In the genomic region with DNA sequence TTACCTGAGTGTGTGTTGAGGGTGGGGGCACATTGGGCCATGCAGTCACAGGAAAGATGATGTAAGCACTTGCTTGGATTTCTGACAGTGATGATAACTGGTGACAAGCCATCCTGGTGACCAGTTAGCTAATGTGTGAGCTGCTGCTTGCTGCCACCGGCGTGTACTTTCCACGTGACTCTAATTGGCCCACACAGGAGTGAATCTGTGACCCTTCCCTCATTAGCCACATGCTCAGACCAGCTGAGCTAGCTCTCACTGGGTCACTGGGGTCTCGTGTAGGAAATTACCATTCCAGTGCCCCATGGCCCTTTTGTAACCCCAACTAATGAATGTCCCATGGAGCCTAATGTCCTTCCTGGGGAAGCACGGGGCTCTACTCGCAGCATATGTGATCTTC, we compare ENCODE assay signal across 21 mouse cellular contexts. TPM values are rescaled to one million over a fixed set of nuclear protein-coding genes. Genes with fewer than 3 reads are reported as not detected.
DNase-seq lines count a peak whose midpoint lies in the region; ATAC-seq and TF ChIP-seq lines count a peak whose summit lies in the region.
"Had no signal": no experiment of that assay in that cellular context is flagged by ENCODE, and none has a peak within 500 bp of the region (broad histone marks: within the 10 kb centered on the region; RNA-seq: fewer than 3 reads in every experiment).

No protein-coding gene starts in this region.

- no peak for TF ChIP-seq CTCF in left cerebral cortex, adult 2 months (IDR thresholded peaks at IDR 0.05)

- no peaks in the 10 kb centered on the region for H3K9me3 ChIP-seq in forebrain, embryonic 11.5 days (ENCODE audit: control insufficient read depth, low read length)
- no peaks in the 10 kb centered on the region for H3K9me3 ChIP-seq in forebrain, embryonic 16.5 days (ENCODE audit: control insufficient read depth, low read length)
- no peaks in the 10 kb centered on the region for H3K9me3 ChIP-seq in limb, embryonic 10.5 days (replicated peaks)
- H3K9me3 ChIP-seq in neural tube, embryonic 13.5 days: no peaks in the 10 kb centered on the region
- no peaks in the 10 kb centered on the region for H3K9me3 ChIP-seq in intestine, embryonic 15.5 days
- H3K9me3 ChIP-seq: forebrain, embryonic 13.5 days; heart, embryonic 13.5 days; liver, embryonic 15.5 days had no signal

- H3K4me2 ChIP-seq in forebrain, embryonic 11.5 days (ENCODE audit: low read depth, low read length, severe bottlenecking): no peak overlapping the region
- H3K4me2 ChIP-seq in forebrain, embryonic 16.5 days (ENCODE audit: low read length): no peak overlapping the region
- no peak overlapping the region for H3K4me2 ChIP-seq in neural tube, embryonic 13.5 days
- no peak overlapping the region for H3K4me2 ChIP-seq in intestine, embryonic 15.5 days (replicated peaks)
- H3K4me2 ChIP-seq: forebrain, embryonic 13.5 days; heart, embryonic 13.5 days had no signal

- 54% methylated on average over 6 of the region's 6 CpGs for WGBS in forebrain, embryonic 11.5 days
- WGBS in forebrain, embryonic 16.5 days: 51% methylated on average over 6 of the region's 6 CpGs
- WGBS in limb, embryonic 10.5 days: 25% methylated on average over 6 of the region's 6 CpGs
- WGBS in neural tube, embryonic 13.5 days: 32% methylated on average over 6 of the region's 6 CpGs
- WGBS in intestine, embryonic 15.5 days: 72% methylated on average over 6 of the region's 6 CpGs

- H3K27me3 ChIP-seq in forebrain, embryonic 11.5 days (ENCODE audit: control insufficient read depth, insufficient read depth, low read length): no peaks in the 10 kb centered on the region
- no peaks in the 10 kb centered on the region for H3K27me3 ChIP-seq in forebrain, embryonic 16.5 days (replicated peaks; ENCODE audit: control insufficient read depth, insufficient read depth, low read length)
- no peaks in the 10 kb centered on the region for H3K27me3 ChIP-seq in limb, embryonic 10.5 days (ENCODE audit: low read depth, poor library complexity, severe bottlenecking)
- no peaks in the 10 kb centered on the region for H3K27me3 ChIP-seq in neural tube, embryonic 13.5 days
- H3K27me3 ChIP-seq in intestine, embryonic 15.5 days (replicated peaks): no peaks in the 10 kb centered on the region
- H3K27me3 ChIP-seq: forebrain, embryonic 13.5 days had no signal

- no peak overlapping the region for H3K27ac ChIP-seq in forebrain, embryonic 11.5 days (ENCODE audit: low read depth, low read length)
- H3K27ac ChIP-seq in forebrain, embryonic 16.5 days (ENCODE audit: low read length): no peak overlapping the region
- peak overlapping the region; percentile 25 for H3K27ac ChIP-seq in limb, embryonic 10.5 days
- peak overlapping the region; percentile 46 for H3K27ac ChIP-seq in neural tube, embryonic 13.5 days (replicated peaks)
- no peak overlapping the region for H3K27ac ChIP-seq in intestine, embryonic 15.5 days
- H3K27ac ChIP-seq in left cerebral cortex, adult 2 months: no peak overlapping the region
- H3K27ac ChIP-seq: forebrain, embryonic 13.5 days; heart, embryonic 13.5 days; liver, embryonic 15.5 days had no signal

- H3K9ac ChIP-seq in forebrain, embryonic 11.5 days (ENCODE audit: low read length): no peak overlapping the region
- no peak overlapping the region for H3K9ac ChIP-seq in forebrain, embryonic 16.5 days (replicated peaks; ENCODE audit: low read depth, low read length)
- H3K9ac ChIP-seq in neural tube, embryonic 13.5 days: no peak overlapping the region
- no peak overlapping the region for H3K9ac ChIP-seq in intestine, embryonic 15.5 days
- H3K9ac ChIP-seq: forebrain, embryonic 13.5 days; heart, embryonic 13.5 days; liver, embryonic 15.5 days had no signal

- 0 out of 2 replicates have a peak, but pooled peaks have one; percentile 10 for ATAC-seq in forebrain, embryonic 11.5 days (replicated peaks; ENCODE audit: low FRiP score)
- no peak for ATAC-seq in forebrain, embryonic 16.5 days
- no peak for ATAC-seq in neural tube, embryonic 13.5 days (ENCODE audit: low read depth)
- no peak for ATAC-seq in intestine, embryonic 15.5 days

- peaks cover 5% of the 10 kb centered on the region; the same call in 1 of the 2 replicates for H3K4me1 ChIP-seq in forebrain, embryonic 11.5 days (replicated peaks; ENCODE audit: control insufficient read depth, insufficient read depth, low read length)
- no peaks in the 10 kb centered on the region; the same call in 1 of the 2 replicates for H3K4me1 ChIP-seq in forebrain, embryonic 16.5 days (replicated peaks; ENCODE audit: control insufficient read depth, insufficient read depth, low read length)
- H3K4me1 ChIP-seq in limb, embryonic 10.5 days: peaks cover 38% of the 10 kb centered on the region
- peaks cover 36% of the 10 kb centered on the region for H3K4me1 ChIP-seq in neural tube, embryonic 13.5 days (replicated peaks)
- 0 out of 2 replicates have a peak, but pooled peaks cover 3% of the 10 kb centered on the region for H3K4me1 ChIP-seq in intestine, embryonic 15.5 days (replicated peaks)

- H3K4me3 ChIP-seq in forebrain, embryonic 11.5 days (ENCODE audit: low read depth, low read length): no peak overlapping the region
- H3K4me3 ChIP-seq in forebrain, embryonic 16.5 days (replicated peaks; ENCODE audit: low read length): no peak overlapping the region
- H3K4me3 ChIP-seq in limb, embryonic 10.5 days: no peak overlapping the region
- no peak overlapping the region for H3K4me3 ChIP-seq in neural tube, embryonic 13.5 days
- no peak overlapping the region for H3K4me3 ChIP-seq in intestine, embryonic 15.5 days (replicated peaks)
- no peak overlapping the region for H3K4me3 ChIP-seq in left cerebral cortex, adult 2 months
- H3K4me3 ChIP-seq: forebrain, embryonic 13.5 days; heart, embryonic 13.5 days; liver, embryonic 15.5 days had no signal

- DNase-seq in forebrain, embryonic 11.5 days (ENCODE audit: low spot score): no peak
- peak; percentile 41 for DNase-seq in embryo, embryonic 10.5 days (ENCODE audit: low spot score)
- peak; percentile 42 for DNase-seq in limb, embryonic 10.5 days (ENCODE audit: low spot score)
- no peak for DNase-seq in left cerebral cortex, adult 2 months (ENCODE audit: extremely low spot score in 1 of 2, low spot score in 2 of 2)
- DNase-seq in natural killer cell, adult 2 months (ENCODE audit: low spot score in 2 of 2): no peak
- DNase-seq: cerebellum, postnatal 14 days; heart, adult 11 months; heart, postnatal 4 days; kidney, adult 11 months; kidney, postnatal 25 days; lung, postnatal 10 days; thymus, postnatal 4 days had no signal

- intact Hi-C loops in left cerebral cortex, adult 2 months (cut with DNase I): no loop called here

- no peaks in the 10 kb centered on the region; the same call in 1 of the 2 replicates for H3K36me3 ChIP-seq in forebrain, embryonic 11.5 days (ENCODE audit: control insufficient read depth, insufficient read depth, low read length)
- peaks cover 4% of the 10 kb centered on the region; the same call in 1 of the 2 replicates for H3K36me3 ChIP-seq in forebrain, embryonic 16.5 days (ENCODE audit: control insufficient read depth, insufficient read depth)
- H3K36me3 ChIP-seq in limb, embryonic 10.5 days: peaks cover 12% of the 10 kb centered on the region
- peaks cover 20% of the 10 kb centered on the region for H3K36me3 ChIP-seq in neural tube, embryonic 13.5 days
- no peaks in the 10 kb centered on the region for H3K36me3 ChIP-seq in intestine, embryonic 15.5 days

RNA-seq across cellular contexts. Expression of gene Lsm11, which starts 19.3 kb away (rescaled TPM):
- polyA plus RNA-seq in forebrain, embryonic 11.5 days (2014; fragmentation: Nextera tagmentation; extraction: Ambion mirVana): 8.9 and 11.0 TPM in 2 replicates
- 11.5 and 13.6 TPM in 2 replicates for polyA plus RNA-seq in forebrain, embryonic 16.5 days (2015; fragmentation: Nextera tagmentation; extraction: Ambion mirVana)
- polyA plus RNA-seq in limb, embryonic 10.5 days (2016; fragmentation: Nextera tagmentation; extraction: Ambion mirVana): 6.3 and 6.9 TPM in 2 replicates
- polyA plus RNA-seq in neural tube, embryonic 13.5 days (2015; fragmentation: Nextera tagmentation; extraction: Ambion mirVana): 15.1 and 16.9 TPM in 2 replicates
- polyA plus RNA-seq in intestine, embryonic 15.5 days (2015; fragmentation: Nextera tagmentation; extraction: Ambion mirVana): 5.6 and 6.7 TPM in 2 replicates
- total RNA-seq in left cerebral cortex, adult 2 months (2021): 10 to 100 TPM; 25.4 to 26.6 TPM

RNA-seq across cellular contexts. Expression of gene Thg1l, which starts 29.9 kb away (rescaled TPM):
- 14.1 and 16.0 TPM in 2 replicates for polyA plus RNA-seq in forebrain, embryonic 11.5 days (2014; fragmentation: Nextera tagmentation; extraction: Ambion mirVana)
- 10.0 and 10.2 TPM in 2 replicates for polyA plus RNA-seq in forebrain, embryonic 16.5 days (2015; fragmentation: Nextera tagmentation; extraction: Ambion mirVana)
- polyA plus RNA-seq in limb, embryonic 10.5 days (2016; fragmentation: Nextera tagmentation; extraction: Ambion mirVana): 15.0 and 15.6 TPM in 2 replicates
- polyA plus RNA-seq in neural tube, embryonic 13.5 days (2015; fragmentation: Nextera tagmentation; extraction: Ambion mirVana): 10.0 and 10.7 TPM in 2 replicates
- polyA plus RNA-seq in intestine, embryonic 15.5 days (2015; fragmentation: Nextera tagmentation; extraction: Ambion mirVana): 13.3 and 13.4 TPM in 2 replicates
- 10 to 100 TPM; 10.4 to 12.2 TPM for total RNA-seq in left cerebral cortex, adult 2 months (2021)

RNA-seq across cellular contexts. Expression of gene Sox30, which starts 54.7 kb away (rescaled TPM):
- 0.17 and 0.37 TPM in 2 replicates for polyA plus RNA-seq in forebrain, embryonic 11.5 days (2014; fragmentation: Nextera tagmentation; extraction: Ambion mirVana)
- polyA plus RNA-seq in forebrain, embryonic 16.5 days (2015; fragmentation: Nextera tagmentation; extraction: Ambion mirVana): not detected in 2 replicates
- polyA plus RNA-seq in limb, embryonic 10.5 days (2016; fragmentation: Nextera tagmentation; extraction: Ambion mirVana): 0.11 and 0.16 TPM in 2 replicates
- 0.12 and 0.14 TPM in 2 replicates for polyA plus RNA-seq in neural tube, embryonic 13.5 days (2015; fragmentation: Nextera tagmentation; extraction: Ambion mirVana)
- 0.09 and 0.18 TPM in 2 replicates for polyA plus RNA-seq in intestine, embryonic 15.5 days (2015; fragmentation: Nextera tagmentation; extraction: Ambion mirVana)
- total RNA-seq in left cerebral cortex, adult 2 months (2021): under 1 TPM; 0.12 to 0.25 TPM
- total RNA-seq: gastrocnemius, adult 18-20 months; megakaryocyte, adult 5-6 weeks; MEL had no signal
- polyA plus RNA-seq: forebrain, embryonic 13.5 days; liver, embryonic 15.5 days had no signal

Comparison
In these comparisons a context has a peak if more than half of its experiments do, and no peak if none do; other contexts are left out.
1. DNase-seq: peak in embryo, embryonic 10.5 days (single experiment) and limb, embryonic 10.5 days (single experiment); none in forebrain, embryonic 11.5 days (single experiment), left cerebral cortex, adult 2 months (0 of 2) and natural killer cell, adult 2 months (0 of 2).
2. H3K27ac ChIP-seq: peak in limb, embryonic 10.5 days (single experiment) and neural tube, embryonic 13.5 days (single experiment); none in forebrain, embryonic 11.5 days (single experiment), forebrain, embryonic 16.5 days (single experiment), intestine, embryonic 15.5 days (single experiment) and left cerebral cortex, adult 2 months (single experiment).